Mouse (Mus musculus) layer of hippocampus, postnatal 14 days (tissue): ENCODE data around the gene Gm2075. TPM values are rescaled to one million over a fixed set of nuclear protein-coding genes. Genes with fewer than 3 reads are reported as not detected.
"Not testable (repeated sequence)": the region's sequence is repeated elsewhere in the genome, so short reads cannot be mapped to it uniquely, and the experiment has no call there.

Experiments used
- DNase-seq, 2 experiments: peaks; one replicate each; pipeline ENCODE4 v3.0.0; 2021 to 2022; ENCODE audit warnings: low spot score in 2 of 2, mixed read lengths in 1 of 2
- long read RNA-seq, 2 experiments: library from polyadenylated mRNA; stranded (forward); transcript quantifications; one replicate each; pipeline ENCODE4 v2.0.0; 2021
- total RNA-seq, 2 experiments: library from RNA; stranded (reverse); gene quantifications; 2 replicates each; pipeline ENCODE4 v1.2.3; 2021

Gene Gm2075
- total RNA-seq = not detected
- long read RNA-seq, experiment 1 = 0 reads
- long read RNA-seq, experiment 2 = 0 reads

- not testable (repeated sequence) for DNase-seq
Measured at GRCm38 (mm10) chr12:88011548-88011947, at the start of gene Gm2075. Gm2075 (plus strand) TSS chr12:88011848.

- not testable (repeated sequence) for DNase-seq
Measured at GRCm38 (mm10) chr12:87984000-87984399, 27.6 kb upstream of the Gm2075 start.

DNA sequence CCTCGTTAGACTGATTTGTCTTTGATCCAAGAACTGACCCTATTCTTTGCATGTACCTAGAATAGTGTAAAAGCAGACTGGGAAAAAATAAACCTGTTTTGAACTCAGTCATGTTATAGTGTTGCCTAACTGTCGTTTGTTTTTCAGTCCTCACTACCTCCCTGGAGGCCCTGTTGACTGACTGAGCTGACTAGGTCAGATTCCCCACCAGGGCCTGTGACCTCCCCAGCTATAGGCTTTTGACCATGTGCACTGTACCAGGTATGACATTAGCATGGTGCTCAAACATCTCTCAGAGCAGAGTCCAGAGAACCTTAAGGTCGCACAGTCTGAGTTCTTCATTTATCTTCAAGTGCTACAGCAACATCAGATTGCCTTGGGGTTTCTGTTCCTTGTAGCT is 7.5 kb upstream of the Gm2075 start:
- DNase-seq = not testable (repeated sequence)

DNA sequence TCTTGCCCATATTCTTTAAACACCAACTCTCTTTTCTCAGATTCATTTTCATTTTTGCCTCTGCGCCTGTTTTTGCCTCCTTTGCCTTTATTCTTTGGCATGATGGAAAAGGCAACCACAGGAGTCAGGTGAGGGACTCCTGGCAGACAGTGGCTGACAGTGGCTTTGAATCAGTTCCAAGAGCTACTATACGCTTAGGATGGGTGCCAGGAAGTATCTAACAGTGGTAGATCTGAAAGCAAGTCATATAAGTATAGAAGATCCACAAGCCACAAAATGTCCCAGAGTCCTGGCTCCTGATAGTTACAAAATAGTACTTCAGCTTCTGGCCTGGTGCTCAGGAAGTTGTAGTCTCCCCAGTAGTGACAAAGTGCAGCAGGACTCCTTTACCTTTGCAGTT is 7.0 kb downstream of the Gm2075 start, which contains the start of gene Gm6803:
TSS of gene Gm6803 (minus strand) at position 101 of the 400 bp plus-strand sequence.
- DNase-seq = not testable (repeated sequence)

GRCm38 (mm10) chr12:88026704-88027103 is 15.1 kb downstream of the Gm2075 start, which contains the start of gene Gm2056:
Gm2056 (plus strand) TSS chr12:88027004.
- not testable (repeated sequence) for DNase-seq

DNA sequence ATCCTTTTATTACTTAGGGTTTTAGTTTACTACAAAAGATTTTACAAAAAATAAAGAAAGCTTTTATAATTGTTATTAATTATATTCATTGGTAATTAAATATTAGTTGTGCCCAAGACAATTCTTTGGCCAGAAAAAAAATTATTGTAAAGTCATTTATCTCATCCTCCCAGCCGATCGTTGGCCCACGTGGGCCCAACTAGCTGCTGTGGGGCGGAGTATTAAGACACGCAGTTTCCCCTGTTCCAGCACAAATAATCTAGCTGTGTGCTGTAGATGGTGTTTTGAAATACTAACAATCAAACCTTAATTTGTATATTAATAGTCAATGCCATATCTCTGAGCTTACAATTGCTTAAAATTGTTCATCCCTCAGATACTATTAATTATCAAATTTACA is 20.6 kb downstream of the Gm2075 start:
- DNase-seq = not testable (repeated sequence)

DNA sequence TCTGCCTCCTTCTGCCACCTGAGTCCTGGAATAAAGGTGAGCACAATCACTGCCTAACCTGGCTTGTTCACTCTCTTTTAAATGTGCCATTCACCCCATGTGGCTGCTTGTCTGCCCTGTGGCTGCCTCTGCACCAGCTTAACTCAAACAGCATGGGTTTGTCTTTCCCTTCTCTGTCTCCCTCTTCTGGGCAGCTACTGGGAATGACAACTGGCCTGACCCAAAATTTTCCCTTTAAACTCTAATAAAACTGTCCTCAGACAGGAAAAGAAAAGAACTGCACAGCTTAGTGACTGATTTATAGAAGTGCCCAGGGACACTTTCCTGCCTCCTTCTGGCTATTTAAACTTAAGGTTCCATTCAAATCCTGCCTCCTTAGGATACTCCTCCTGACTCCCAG is 27.4 kb downstream of the Gm2075 start:
- DNase-seq = not testable (repeated sequence)

DNA sequence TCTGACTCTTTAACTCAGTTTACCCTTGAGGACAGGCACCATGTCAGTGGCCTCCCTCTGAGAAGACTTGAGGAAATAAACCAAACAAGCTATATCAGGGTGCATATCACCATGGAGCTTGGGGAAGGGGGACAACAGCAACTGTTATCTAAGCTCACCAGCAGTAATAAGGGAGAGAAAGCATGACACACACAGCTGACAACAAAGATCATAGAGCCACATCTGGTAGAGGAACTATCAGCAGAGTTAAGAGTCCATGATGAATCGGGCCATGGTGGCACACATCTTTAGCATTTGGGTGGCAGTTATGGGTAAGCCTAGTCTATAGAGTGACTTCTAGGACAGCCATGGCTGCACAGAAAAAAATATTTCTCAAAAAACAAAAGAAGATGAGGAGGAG is 28.1 kb downstream of the Gm2075 start:
- not testable (repeated sequence) for DNase-seq

- not testable (repeated sequence) for DNase-seq
Measured at GRCm38 (mm10) chr12:88045226-88045625, 33.6 kb downstream of the Gm2075 start.

Other genes with a start within 250 kb of the Gm2075 start
- not detected for gene Gm21319, start 236.1 kb upstream of the Gm2075 start, total RNA-seq
- not detected for gene Gm21936, start 216.3 kb upstream of the Gm2075 start, total RNA-seq
- gene BB287469, start 195.3 kb upstream of the Gm2075 start, total RNA-seq = not detected
- gene Gm2001, start 169.5 kb upstream of the Gm2075 start, total RNA-seq = not detected
- not detected for gene Gm2016, start 137.8 kb upstream of the Gm2075 start, total RNA-seq
- gene Gm2022, start 116.5 kb upstream of the Gm2075 start, total RNA-seq = not detected
- gene Gm2035, start 92.0 kb upstream of the Gm2075 start, total RNA-seq = not detected
- not detected for gene Gm2042, start 57.8 kb upstream of the Gm2075 start, total RNA-seq
- gene Gm6803, start 6.9 kb downstream of the Gm2075 start, total RNA-seq = not detected
- gene Gm2056, start 15.2 kb downstream of the Gm2075 start, total RNA-seq = not detected
- not detected for gene Gm16368, start 71.8 kb downstream of the Gm2075 start, total RNA-seq
- not detected for gene Gm10436, start 170.3 kb downstream of the Gm2075 start, total RNA-seq
- gene Gm8332, start 238.3 kb downstream of the Gm2075 start, total RNA-seq = not detected